In the genomic region with DNA sequence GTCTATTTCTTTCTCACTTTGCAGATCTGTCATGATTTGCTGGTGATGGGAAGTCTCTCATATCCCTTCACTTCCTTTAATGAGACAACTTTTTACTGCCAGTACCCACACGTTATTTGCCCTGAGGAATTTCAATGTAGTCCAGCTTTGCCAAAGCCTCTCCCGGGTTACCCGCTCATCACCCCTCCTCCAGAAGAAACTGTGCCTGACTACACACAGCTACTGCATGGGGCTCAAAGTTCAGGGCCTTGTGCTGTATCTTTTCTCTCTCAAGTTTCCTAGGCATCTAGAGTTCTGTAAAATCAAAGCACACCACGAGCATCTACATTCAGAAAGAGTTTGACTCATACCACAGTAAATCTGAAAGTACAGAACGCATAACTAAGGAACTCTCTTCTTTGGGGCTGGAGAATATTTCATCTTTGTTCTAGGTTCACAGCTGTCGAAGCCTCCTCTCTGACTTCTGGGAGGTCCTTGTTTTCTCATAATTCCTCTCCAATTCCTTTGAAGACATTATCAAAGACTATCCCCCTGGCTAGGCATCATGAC, we compare ENCODE assay signal across 18 mouse cellular contexts.
DNase-seq lines count a peak whose midpoint lies in the region; ATAC-seq and TF ChIP-seq lines count a peak whose summit lies in the region.
"Had no signal": no experiment of that assay in that cellular context is flagged by ENCODE, and none has a peak within 500 bp of the region (broad histone marks: within the 10 kb centered on the region; RNA-seq: fewer than 3 reads in every experiment).

No protein-coding gene starts in this region.

- WGBS in kidney, embryonic 15.5 days = 70% methylated on average over 6 of the region's 6 CpGs
- 74% methylated on average over 6 of the region's 6 CpGs for WGBS in midbrain, postnatal 0 days

- ATAC-seq in kidney, embryonic 15.5 days (replicated peaks; ENCODE audit: low FRiP score) = no peak
- ATAC-seq in midbrain, postnatal 0 days (ENCODE audit: low FRiP score) = no peak
- ATAC-seq: forebrain, embryonic 16.5 days had no signal

- H3K4me2 ChIP-seq in kidney, embryonic 15.5 days = no peak overlapping the region
- no peak overlapping the region for H3K4me2 ChIP-seq in midbrain, postnatal 0 days (ENCODE audit: low read depth, low read length, poor library complexity, severe bottlenecking)
- H3K4me2 ChIP-seq: embryonic facial prominence, embryonic 13.5 days; forebrain, embryonic 12.5 days; heart, embryonic 13.5 days; hindbrain, embryonic 15.5 days had no signal

- no peak overlapping the region for H3K27ac ChIP-seq in kidney, embryonic 15.5 days
- H3K27ac ChIP-seq in midbrain, postnatal 0 days (ENCODE audit: low read depth, low read length) = no peak overlapping the region
- H3K27ac ChIP-seq: embryonic facial prominence, embryonic 13.5 days; forebrain, embryonic 12.5 days; heart, embryonic 13.5 days; hindbrain, embryonic 15.5 days had no signal

- H3K9ac ChIP-seq in kidney, embryonic 15.5 days = no peak overlapping the region
- no peak overlapping the region for H3K9ac ChIP-seq in midbrain, postnatal 0 days (replicated peaks; ENCODE audit: low read length, poor library complexity, severe bottlenecking)
- H3K9ac ChIP-seq: embryonic facial prominence, embryonic 13.5 days; forebrain, embryonic 12.5 days; heart, embryonic 13.5 days; hindbrain, embryonic 15.5 days had no signal

- H3K9me3 ChIP-seq in kidney, embryonic 15.5 days (replicated peaks) = no peaks in the 10 kb centered on the region
- no peaks in the 10 kb centered on the region for H3K9me3 ChIP-seq in midbrain, postnatal 0 days (ENCODE audit: low read length)
- H3K9me3 ChIP-seq: embryonic facial prominence, embryonic 13.5 days; forebrain, embryonic 12.5 days; heart, embryonic 13.5 days; hindbrain, embryonic 15.5 days had no signal

- H3K27me3 ChIP-seq in kidney, embryonic 15.5 days = no peaks in the 10 kb centered on the region
- H3K27me3 ChIP-seq in midbrain, postnatal 0 days (ENCODE audit: insufficient read depth, low read length) = no peaks in the 10 kb centered on the region
- H3K27me3 ChIP-seq: embryonic facial prominence, embryonic 13.5 days; forebrain, embryonic 12.5 days; heart, embryonic 13.5 days; hindbrain, embryonic 15.5 days had no signal

- no peak for TF ChIP-seq CTCF in midbrain, postnatal 0 days (IDR thresholded peaks at IDR 0.05)

- no peak overlapping the region for H3K4me3 ChIP-seq in kidney, embryonic 15.5 days (replicated peaks)
- no peak overlapping the region for H3K4me3 ChIP-seq in midbrain, postnatal 0 days (ENCODE audit: low read depth, low read length)
- H3K4me3 ChIP-seq: embryonic facial prominence, embryonic 13.5 days; forebrain, embryonic 12.5 days; heart, embryonic 13.5 days; hindbrain, embryonic 15.5 days had no signal

- no peaks in the 10 kb centered on the region for H3K36me3 ChIP-seq in kidney, embryonic 15.5 days
- no peaks in the 10 kb centered on the region for H3K36me3 ChIP-seq in midbrain, postnatal 0 days (ENCODE audit: insufficient read depth, low read length)
- H3K36me3 ChIP-seq: embryonic facial prominence, embryonic 13.5 days; forebrain, embryonic 12.5 days; heart, embryonic 13.5 days; hindbrain, embryonic 15.5 days had no signal

- peak; percentile 37 for DNase-seq in kidney, adult 11 months
- peak; percentile 6 for DNase-seq in Muller cell, postnatal 12 days (ENCODE audit: inconsistent ontology term)
- peak; percentile 54 for DNase-seq in kidney, postnatal 14 days
- DNase-seq in adrenal gland, postnatal 14 days = no peak
- no peak for DNase-seq in gastrocnemius, postnatal 10 days
- DNase-seq in midbrain, postnatal 0 days (ENCODE audit: low spot score) = no peak
- DNase-seq: adrenal gland, postnatal 10 days; cerebellum, adult 18-20 months; cerebellum, adult 9-11 months; cerebellum, postnatal 36 days; gastrocnemius, postnatal 14 days; heart, postnatal 36 days had no signal

- H3K4me1 ChIP-seq in kidney, embryonic 15.5 days = 0 out of 2 replicates have a peak, but pooled peaks cover 4% of the 10 kb centered on the region
- no peaks in the 10 kb centered on the region for H3K4me1 ChIP-seq in midbrain, postnatal 0 days (ENCODE audit: insufficient read depth, low read length)
- H3K4me1 ChIP-seq: hindbrain, embryonic 15.5 days had no signal

Comparison
In these comparisons a context has a peak if more than half of its experiments do, and no peak if none do; other contexts are left out.
1. DNase-seq: peak in kidney, adult 11 months (single experiment), Muller cell, postnatal 12 days (single experiment) and kidney, postnatal 14 days (single experiment); none in adrenal gland, postnatal 14 days (single experiment), gastrocnemius, postnatal 10 days (single experiment) and midbrain, postnatal 0 days (single experiment).